Mouse (Mus musculus) limb, embryonic 12.5 days (tissue): ENCODE results near the gene Tmem161a. TPM values are rescaled to one million over a fixed set of nuclear protein-coding genes. Genes with fewer than 3 reads are reported as not detected.

Experiments used
- ATAC-seq: fragments of 200-750 bp; cut with Nextera tagmentation; 2 replicates; pipeline ENCODE4 v1.8.0; 2017; ENCODE audit warnings: low read depth, moderate TSS enrichment; ENCODE audit not compliant: insufficient number of reproducible peaks, insufficient read depth, low FRiP score, low TSS enrichment
- H3K27ac ChIP-seq: fragments of 300-500 bp; sonication (generic); 2 replicates; pipeline ENCODE4 v1.5.1; 2016; ENCODE audit warnings: mild to moderate bottlenecking, moderate library complexity
- H3K27me3 ChIP-seq: fragments of 300-500 bp; sonication (generic); 2 replicates; pipeline ENCODE4 v1.6.1; 2016; ENCODE audit warnings: mild to moderate bottlenecking, moderate library complexity
- H3K36me3 ChIP-seq: fragments of 300-500 bp; sonication (generic); 2 replicates; pipeline ENCODE4 v1.6.1; 2016; ENCODE audit warnings: mild to moderate bottlenecking, moderate library complexity
- H3K4me1 ChIP-seq: fragments of 300-500 bp; sonication (generic); replicated peaks from 2 replicates; pipeline ENCODE4 v1.6.1; 2016
- H3K4me2 ChIP-seq: fragments of 300-500 bp; sonication (generic); 2 replicates; pipeline ENCODE4 v1.6.1; 2016; ENCODE audit warnings: mild to moderate bottlenecking, moderate library complexity
- H3K4me3 ChIP-seq: fragments of 300-500 bp; sonication (generic); replicated peaks from 2 replicates; pipeline ENCODE4 v1.5.1; 2016; ENCODE audit warnings: mild to moderate bottlenecking
- H3K9ac ChIP-seq: fragments of 300-500 bp; sonication (generic); replicated peaks from 2 replicates; pipeline ENCODE4 v1.6.1; 2016; ENCODE audit warnings: mild to moderate bottlenecking, moderate library complexity
- H3K9me3 ChIP-seq: fragments of 300-500 bp; sonication (generic); 2 replicates; pipeline ENCODE4 v1.6.1; 2016; ENCODE audit warnings: mild to moderate bottlenecking, moderate library complexity
- whole genome bisulfite sequencing: fragments of 180-500 bp; shearing (Covaris S2); methylation state at CpG from one replicate; pipeline ENCODE4 v1.1.7; 2016; 5-methylcytosine and 5-hydroxymethylcytosine counted together
- polyA plus RNA-seq: library from polyadenylated mRNA; unstranded; fragments of >200 nt; fragmentation: Nextera tagmentation; extraction: Ambion mirVana; gene quantifications from 2 replicates; pipeline ENCODE4 v1.2.1, GENCODE M21; 2016

Tmem161a gene
- polyA plus RNA-seq, 1 experiment from 2014 or later: 69.9 TPM

GRCm38 (mm10) chr8:70166504-70167110, 5.5 kb upstream of the Tmem161a start:
- 3% methylated on average over 21 of the region's 21 CpGs for WGBS
- no peaks in the 10 kb centered on the region for H3K9me3 ChIP-seq
- peak; percentile 79 for ATAC-seq
- peaks cover 5% of the 10 kb centered on the region; the same call in 1 of the 2 replicates for H3K4me1 ChIP-seq
- H3K27ac ChIP-seq: no peak overlapping the region
- peak overlapping the region; percentile 25 for H3K4me3 ChIP-seq
- no peak overlapping the region; the same call in 1 of the 2 replicates for H3K9ac ChIP-seq
- H3K4me2 ChIP-seq: peak overlapping the region; percentile 58
- H3K36me3 ChIP-seq: no peaks in the 10 kb centered on the region
- peaks cover 40% of the 10 kb centered on the region for H3K27me3 ChIP-seq

DNA sequence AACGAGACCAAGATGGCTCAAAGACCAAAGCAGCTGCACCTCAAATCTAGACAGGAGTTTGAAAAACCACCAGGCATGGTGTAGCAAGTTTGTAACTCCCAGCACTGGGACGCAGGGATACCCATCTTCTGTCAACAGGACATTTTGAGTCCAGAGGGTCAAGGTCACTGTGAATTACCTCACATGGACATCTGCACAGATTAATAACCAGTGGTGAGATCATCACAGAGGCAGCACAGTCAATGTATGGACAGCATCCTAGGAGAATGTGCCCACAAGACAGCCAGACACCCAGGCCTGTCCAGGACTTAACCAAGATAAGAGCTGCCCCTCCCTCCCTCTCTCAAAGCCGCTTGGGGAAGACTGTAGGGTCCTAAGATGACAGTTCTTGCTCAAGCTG, 2.0 kb upstream of the Tmem161a start:
- peaks cover 23% of the 10 kb centered on the region for H3K27me3 ChIP-seq
- no peaks in the 10 kb centered on the region for H3K36me3 ChIP-seq
- no peaks in the 10 kb centered on the region for H3K9me3 ChIP-seq
- H3K4me2 ChIP-seq: no peak overlapping the region
- no peak overlapping the region for H3K27ac ChIP-seq
- H3K4me3 ChIP-seq: no peak overlapping the region
- no peak for ATAC-seq
- H3K4me1 ChIP-seq: peaks cover 17% of the 10 kb centered on the region
- no peak overlapping the region for H3K9ac ChIP-seq
- 83% methylated on average over 3 of the region's 3 CpGs for WGBS

DNA sequence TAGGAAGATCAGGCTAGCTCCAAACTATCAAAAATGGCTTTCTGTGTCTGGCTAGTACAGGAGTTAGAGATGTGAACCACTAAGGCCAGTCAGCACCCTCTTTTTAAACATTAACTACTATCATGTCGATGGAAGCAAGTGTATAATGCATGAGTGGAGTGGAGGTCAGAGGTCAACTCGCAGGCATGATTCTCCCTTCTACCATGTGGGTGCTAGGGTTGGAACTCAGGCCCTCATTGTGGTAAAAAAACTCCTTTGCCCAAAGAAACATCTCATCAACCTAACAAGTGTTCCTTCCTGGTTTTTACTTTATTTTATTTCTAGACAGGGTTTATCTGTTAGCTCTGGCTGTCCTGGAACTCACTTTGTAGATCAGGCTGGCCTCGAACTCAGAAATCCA, 1.4 kb upstream of the Tmem161a start:
- Histone ChIP-seq H3K27me3 (peaks cover 17% of the 10 kb centered on the region), H3K4me2 (no peak overlapping the region), H3K27ac (no peak overlapping the region), H3K36me3 (peaks cover 3% of the 10 kb centered on the region; the same call in 1 of the 2 replicates), H3K9me3 (no peaks in the 10 kb centered on the region), H3K4me1 (peaks cover 17% of the 10 kb centered on the region), H3K9ac (no peak overlapping the region), H3K4me3 (no peak overlapping the region)
- WGBS: 86% methylated on average over 3 of the region's 3 CpGs
- ATAC-seq: no peak

- H3K4me3 ChIP-seq: no peak overlapping the region
- H3K27ac ChIP-seq: no peak overlapping the region
- H3K9ac ChIP-seq: no peak overlapping the region
- H3K36me3 ChIP-seq: peaks cover 3% of the 10 kb centered on the region; the same call in 1 of the 2 replicates
- H3K4me2 ChIP-seq: 0 out of 2 replicates have a peak overlapping the region, but pooled peaks have one; percentile 56
- H3K27me3 ChIP-seq: peaks cover 12% of the 10 kb centered on the region
- ATAC-seq: no peak; the same call in 1 of the 2 replicates
- WGBS: 85% methylated on average over 7 of the region's 7 CpGs
- H3K9me3 ChIP-seq: no peaks in the 10 kb centered on the region
- H3K4me1 ChIP-seq: peaks cover 14% of the 10 kb centered on the region
These were observed 916 bp upstream of the Tmem161a start for GRCm38 (mm10) chr8:70171240-70171639.

DNA sequence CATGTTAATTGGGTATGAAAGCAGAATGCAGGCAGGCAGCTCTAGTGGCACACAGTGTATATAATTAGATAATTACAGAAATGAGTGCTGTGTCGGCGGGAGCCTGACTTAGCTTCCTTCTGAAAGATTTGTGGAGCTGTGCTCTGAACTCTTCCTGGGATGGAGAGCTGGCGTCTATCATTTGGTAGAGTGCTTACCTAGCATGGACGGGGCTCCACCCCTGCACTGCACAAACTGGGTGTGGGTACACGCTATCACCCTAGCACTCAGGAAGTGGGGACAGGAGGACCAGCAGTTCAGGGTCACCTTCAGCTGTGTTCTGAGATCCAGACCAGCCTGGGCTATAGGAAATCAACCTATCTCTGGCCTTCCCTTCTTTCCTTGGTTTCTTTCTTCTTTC, 1.2 kb downstream of the Tmem161a start:
- Histone ChIP-seq H3K9ac (no peak overlapping the region), H3K4me3 (peak overlapping the region; percentile 72), H3K9me3 (no peaks in the 10 kb centered on the region), H3K36me3 (peaks cover 18% of the 10 kb centered on the region), H3K27ac (no peak overlapping the region), H3K4me1 (peaks cover 14% of the 10 kb centered on the region), H3K27me3 (0 out of 2 replicates have a peak, but pooled peaks cover 2% of the 10 kb centered on the region), H3K4me2 (peak overlapping the region; percentile 56)
- no peak for ATAC-seq
- 81% methylated on average over 5 of the region's 5 CpGs for WGBS

DNA sequence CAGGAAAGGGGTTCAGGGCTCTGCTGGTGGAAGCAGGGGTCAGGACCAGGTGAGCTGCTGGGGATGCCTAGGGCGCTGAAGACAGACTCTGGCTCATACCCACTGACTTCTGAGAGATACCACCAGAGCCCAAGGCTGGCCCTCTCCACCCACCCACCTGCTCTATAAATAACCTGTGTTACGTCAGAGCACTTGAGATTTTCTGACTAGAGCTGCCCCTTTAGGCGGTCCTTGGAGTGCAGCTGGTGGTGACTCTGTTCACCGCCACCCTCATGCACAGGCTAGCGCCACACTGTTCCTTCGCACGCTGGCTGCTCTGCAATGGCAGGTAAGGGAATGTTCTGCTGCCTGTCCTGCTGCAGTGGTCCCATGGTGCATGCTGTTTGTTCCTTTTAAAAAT, 1.9 kb downstream of the Tmem161a start:
- Histone ChIP-seq H3K4me2 (no peak overlapping the region), H3K36me3 (peaks cover 26% of the 10 kb centered on the region), H3K4me1 (peaks cover 14% of the 10 kb centered on the region), H3K4me3 (no peak overlapping the region), H3K27me3 (no peaks in the 10 kb centered on the region), H3K27ac (no peak overlapping the region), H3K9me3 (no peaks in the 10 kb centered on the region), H3K9ac (no peak overlapping the region)
- ATAC-seq: no peak
- 84% methylated on average over 7 of the region's 7 CpGs for WGBS

- peaks cover 15% of the 10 kb centered on the region for H3K4me1 ChIP-seq
- H3K27ac ChIP-seq: no peak overlapping the region
- no peaks in the 10 kb centered on the region for H3K27me3 ChIP-seq
- 88% methylated on average over 2 of the region's 2 CpGs for WGBS
- no peak for ATAC-seq
- H3K4me2 ChIP-seq: no peak overlapping the region
- H3K4me3 ChIP-seq: no peak overlapping the region
- peaks cover 60% of the 10 kb centered on the region for H3K36me3 ChIP-seq
- H3K9me3 ChIP-seq: no peaks in the 10 kb centered on the region
- H3K9ac ChIP-seq: no peak overlapping the region
These were observed 6.1 kb downstream of the Tmem161a start for GRCm38 (mm10) chr8:70178231-70178630.

DNA sequence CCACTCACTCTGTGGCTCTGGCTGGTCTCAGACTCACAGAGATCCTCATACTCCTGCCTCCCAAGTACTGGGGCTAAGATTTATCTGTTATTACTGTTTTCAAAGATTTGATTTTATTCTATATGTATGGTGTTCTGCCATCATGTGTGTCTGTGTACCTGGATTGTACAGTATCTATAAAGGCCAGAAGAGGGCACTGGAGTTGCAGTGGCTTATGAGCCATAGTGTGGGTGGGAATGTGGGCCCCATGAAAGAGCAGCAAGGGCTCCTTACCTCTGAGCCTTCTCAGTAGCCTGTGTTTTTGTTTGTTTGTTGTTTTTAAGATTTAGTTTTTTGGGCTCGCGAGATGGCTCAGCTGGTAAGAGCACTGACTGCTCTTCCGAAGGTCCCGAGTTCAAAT, 6.9 kb downstream of the Tmem161a start:
- 96% methylated on average over 4 of the region's 4 CpGs for WGBS
- Histone ChIP-seq H3K9ac (no peak overlapping the region), H3K9me3 (no peaks in the 10 kb centered on the region), H3K4me3 (no peak overlapping the region), H3K4me2 (no peak overlapping the region), H3K4me1 (peaks cover 11% of the 10 kb centered on the region), H3K27ac (no peak overlapping the region), H3K27me3 (no peaks in the 10 kb centered on the region), H3K36me3 (peaks cover 68% of the 10 kb centered on the region)
- no peak for ATAC-seq

GRCm38 (mm10) chr8:70181212-70181902, 9.2 kb downstream of the Tmem161a start:
- peaks cover 65% of the 10 kb centered on the region for H3K36me3 ChIP-seq
- H3K9ac ChIP-seq: no peak overlapping the region
- 58% methylated on average over 16 of the region's 16 CpGs for WGBS
- ATAC-seq: 0 out of 2 replicates have a peak, but pooled peaks have one; percentile 27
- no peaks in the 10 kb centered on the region for H3K27me3 ChIP-seq
- no peaks in the 10 kb centered on the region for H3K9me3 ChIP-seq
- no peak overlapping the region for H3K4me2 ChIP-seq
- H3K4me3 ChIP-seq: no peak overlapping the region
- H3K4me1 ChIP-seq: peaks cover 11% of the 10 kb centered on the region
- H3K27ac ChIP-seq: peak overlapping the region; percentile 29; the same call in 1 of the 2 replicates

- Histone ChIP-seq H3K27me3 (no peaks in the 10 kb centered on the region), H3K9ac (0 out of 2 replicates have a peak overlapping the region, but pooled peaks have one; percentile 1), H3K9me3 (no peaks in the 10 kb centered on the region), H3K4me3 (no peak overlapping the region), H3K27ac (peak overlapping the region; percentile 29; the same call in 1 of the 2 replicates), H3K36me3 (peaks cover 61% of the 10 kb centered on the region), H3K4me2 (no peak overlapping the region), H3K4me1 (peaks cover 11% of the 10 kb centered on the region)
- no peak for ATAC-seq
- 32% methylated on average over 2 of the region's 2 CpGs for whole genome bisulfite sequencing
These were observed 9.7 kb downstream of the Tmem161a start for GRCm38 (mm10) chr8:70181903-70182252.

- H3K9me3 ChIP-seq: no peaks in the 10 kb centered on the region
- H3K27ac ChIP-seq: no peak overlapping the region
- no peaks in the 10 kb centered on the region for H3K27me3 ChIP-seq
- H3K4me1 ChIP-seq: peaks cover 11% of the 10 kb centered on the region
- ATAC-seq: no peak
- peaks cover 56% of the 10 kb centered on the region for H3K36me3 ChIP-seq
- no peak overlapping the region for H3K4me3 ChIP-seq
- H3K9ac ChIP-seq: no peak overlapping the region
- WGBS: 90% methylated on average over 4 of the region's 4 CpGs
- no peak overlapping the region for H3K4me2 ChIP-seq
These were observed 11.0 kb downstream of the Tmem161a start for GRCm38 (mm10) chr8:70183194-70183593.
